In the genomic region with DNA sequence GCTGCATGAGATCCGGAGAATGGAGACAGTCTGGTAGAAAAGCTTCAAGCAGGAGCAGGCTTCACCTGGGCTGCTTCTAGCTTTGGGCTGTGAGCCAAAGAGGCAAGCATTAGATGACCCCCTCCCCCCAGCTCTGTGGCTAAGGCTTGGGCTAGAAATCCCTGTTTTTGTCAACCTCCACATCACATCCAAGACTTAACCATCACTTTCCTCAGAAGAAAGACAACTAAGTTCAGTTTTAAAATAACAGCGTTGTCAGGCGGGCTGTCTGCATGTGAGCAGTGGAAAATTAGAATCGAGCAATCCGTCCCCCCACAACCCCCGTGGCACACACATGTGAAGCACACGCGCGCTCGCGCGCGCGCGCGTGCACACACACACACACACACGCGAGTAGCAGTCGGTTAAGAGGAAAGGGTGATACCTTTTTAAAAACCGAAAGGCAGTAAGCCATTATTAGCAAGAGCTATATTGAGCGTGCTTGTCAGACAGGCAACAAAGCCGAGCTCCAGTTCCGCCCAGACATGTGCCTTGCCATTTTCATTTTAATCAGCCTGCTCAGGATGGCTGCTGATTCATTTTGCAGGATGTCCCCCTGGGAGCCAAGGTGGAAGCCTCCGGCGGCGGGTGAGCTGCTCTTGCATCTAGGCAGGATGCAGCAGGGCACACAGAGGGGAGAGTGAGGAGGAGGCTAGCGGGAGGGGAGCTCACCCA, we compare ENCODE assay signal across 8 mouse cellular contexts. TPM values are rescaled to one million over a fixed set of nuclear protein-coding genes. Genes with fewer than 3 reads are reported as not detected.
DNase-seq lines count a peak whose midpoint lies in the region; ATAC-seq and TF ChIP-seq lines count a peak whose summit lies in the region.

No protein-coding gene starts in this region.

- H3K9me3 ChIP-seq in forebrain, embryonic 14.5 days (replicated peaks; ENCODE audit: control insufficient read depth, low read length): no peaks in the 10 kb centered on the region
- no peaks in the 10 kb centered on the region for H3K9me3 ChIP-seq in midbrain, embryonic 16.5 days (replicated peaks; ENCODE audit: control insufficient read depth, low read length, poor library complexity, severe bottlenecking)

- peaks cover 5% of the 10 kb centered on the region; the same call in 1 of the 2 replicates for H3K4me1 ChIP-seq in forebrain, embryonic 14.5 days (ENCODE audit: control insufficient read depth, insufficient read depth, low read length)
- H3K4me1 ChIP-seq in midbrain, embryonic 16.5 days (ENCODE audit: control insufficient read depth, insufficient read depth, low read length): peaks cover 12% of the 10 kb centered on the region
- H3K4me1 ChIP-seq in lung, adult 2 months (ENCODE audit: control insufficient read depth, insufficient read depth, low read length): no peaks in the 10 kb centered on the region

- under 1% methylated on average over 27 of the region's 27 CpGs for WGBS in forebrain, embryonic 14.5 days
- under 1% methylated on average over 27 of the region's 27 CpGs for WGBS in midbrain, embryonic 16.5 days
- 5% methylated on average over 27 of the region's 27 CpGs for WGBS in lung, adult 2 months

- no peak for TF ChIP-seq CTCF in lung, adult 2 months (IDR thresholded peaks at IDR 0.05; ENCODE audit: insufficient read depth, low read length)

- H3K9ac ChIP-seq in forebrain, embryonic 14.5 days (ENCODE audit: low read length): peak overlapping the region; percentile 93
- H3K9ac ChIP-seq in midbrain, embryonic 16.5 days (ENCODE audit: low read depth, low read length): peak overlapping the region; percentile 73

- peak overlapping the region; percentile 68 for H3K4me2 ChIP-seq in forebrain, embryonic 14.5 days (ENCODE audit: low read length)
- H3K4me2 ChIP-seq in midbrain, embryonic 16.5 days (ENCODE audit: low read length): peak overlapping the region; percentile 77

- no peak for TF ChIP-seq POLR2A in lung, adult 2 months (IDR thresholded peaks at IDR 0.05; ENCODE audit: borderline replicate concordance, extremely low read depth, low read depth, low read length)

- peak; percentile 87 for ATAC-seq in cerebellum, adult (ENCODE audit: insufficient number of reproducible peaks, low FRiP score, low TSS enrichment)
- ATAC-seq in forebrain, embryonic 14.5 days: peak; percentile 70
- peak; percentile 84 for ATAC-seq in midbrain, embryonic 16.5 days

- H3K4me3 ChIP-seq in forebrain, embryonic 14.5 days (ENCODE audit: low read depth, low read length): peak overlapping the region; percentile 36
- peak overlapping the region; percentile 59 for H3K4me3 ChIP-seq in midbrain, embryonic 16.5 days (ENCODE audit: low read depth, low read length)
- H3K4me3 ChIP-seq in lung, adult 2 months (replicated peaks; ENCODE audit: extremely low read depth, low read depth, low read length): no peak overlapping the region

- H3K27ac ChIP-seq in forebrain, embryonic 14.5 days (ENCODE audit: low read depth, low read length): peak overlapping the region; percentile 98
- H3K27ac ChIP-seq in midbrain, embryonic 16.5 days (ENCODE audit: low read length): peak overlapping the region; percentile 100

- DNase-seq in MN1 (ENCODE audit: low spot score): peak; percentile 94
- DNase-seq in forebrain, embryonic 14.5 days (ENCODE audit: low spot score): peak; percentile 90
- DNase-seq in layer of hippocampus, adult 9-11 months: peak; percentile 81
- DNase-seq in lung, postnatal 25 days (ENCODE audit: low spot score): no peak
- DNase-seq in kidney, postnatal 25 days: no peak
- no peak for DNase-seq in lung, adult 2 months

- no peaks in the 10 kb centered on the region for H3K27me3 ChIP-seq in forebrain, embryonic 14.5 days (replicated peaks; ENCODE audit: control insufficient read depth, insufficient read depth, low read length)
- no peaks in the 10 kb centered on the region for H3K27me3 ChIP-seq in midbrain, embryonic 16.5 days (ENCODE audit: control insufficient read depth, insufficient read depth, low read depth, low read length)

- H3K36me3 ChIP-seq in forebrain, embryonic 14.5 days (ENCODE audit: control insufficient read depth, insufficient read depth, low read length): no peaks in the 10 kb centered on the region
- no peaks in the 10 kb centered on the region for H3K36me3 ChIP-seq in midbrain, embryonic 16.5 days (ENCODE audit: control insufficient read depth, insufficient read depth, low read length)

RNA-seq across cellular contexts. Expression of gene Myt1l, which starts 1.0 kb away (rescaled TPM):
- polyA plus RNA-seq in forebrain, embryonic 14.5 days (2014; fragmentation: Nextera tagmentation; extraction: Ambion mirVana): 96.6 and 161 TPM in 2 replicates
- 274 and 304 TPM in 2 replicates for polyA plus RNA-seq in midbrain, embryonic 16.5 days (2015; fragmentation: Nextera tagmentation; extraction: Ambion mirVana)
- polyA plus RNA-seq in lung, adult 2 months (2012; rRNA removed): not detected in 2 replicates

Comparison
In these comparisons a context has a peak if more than half of its experiments do, and no peak if none do; other contexts are left out.
1. DNase-seq: peak in MN1 (single experiment), forebrain, embryonic 14.5 days (single experiment) and layer of hippocampus, adult 9-11 months (single experiment); none in lung, postnatal 25 days (single experiment), kidney, postnatal 25 days (0 of 2) and lung, adult 2 months (single experiment).
2. RNA of gene Myt1l, which starts 1.0 kb away (polyA plus RNA-seq): 274 to 304 TPM in midbrain, embryonic 16.5 days and 96.6 to 161 TPM in forebrain, embryonic 14.5 days; not detected in lung, adult 2 months; every median in the first group is over 10 times any median in the second.
3. Peak in every context shown above with its lines, with median percentiles within 50 percentile points of each other: ATAC-seq.